Comparison of ENCODE assay signal across 8 mouse cellular contexts in the genomic region with DNA sequence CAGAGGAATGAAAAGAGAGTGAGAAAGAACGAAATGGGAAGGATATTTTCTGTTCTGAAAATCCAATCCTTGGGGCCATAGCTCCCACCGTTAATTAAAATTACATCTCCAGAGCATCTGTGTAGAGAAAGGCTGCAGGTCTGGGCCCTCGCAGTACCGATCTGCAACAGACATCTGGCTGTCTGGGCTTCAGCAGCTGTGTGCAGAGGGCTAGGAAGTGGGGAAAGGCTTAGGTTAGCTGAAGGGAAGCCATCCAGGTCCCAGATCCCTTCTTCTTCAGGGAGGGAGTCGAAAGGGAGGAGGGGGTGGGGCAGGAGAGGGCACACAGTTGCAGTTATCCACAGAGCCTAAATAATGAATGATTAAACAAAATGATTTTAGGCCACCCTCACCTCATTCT. TPM values are rescaled to one million over a fixed set of nuclear protein-coding genes. Genes with fewer than 3 reads are reported as not detected.
DNase-seq lines count a peak whose midpoint lies in the region; ATAC-seq and TF ChIP-seq lines count a peak whose summit lies in the region.

No protein-coding gene starts in this region.

- no peak overlapping the region for H3K27ac ChIP-seq in heart, embryonic 14.5 days (replicated peaks in 1 of 2; ENCODE audit: control insufficient read depth in 1 of 2, insufficient read depth in 1 of 2, low read depth in 2 of 2, low read length in 2 of 2)
- no peak overlapping the region for H3K27ac ChIP-seq in MEL (ENCODE audit: control insufficient read depth, low read depth, low read length)
- no peak overlapping the region for H3K27ac ChIP-seq in heart, embryonic 16.5 days (ENCODE audit: low read length)
- H3K27ac ChIP-seq in liver, postnatal 0 days (ENCODE audit: low read depth), result no peak overlapping the region

- intact Hi-C loops in heart, postnatal 10 days (cut with DNase I), result no loop called here

- no peaks in the 10 kb centered on the region for H3K9me3 ChIP-seq in heart, embryonic 14.5 days (ENCODE audit: control insufficient read depth, low read length)
- no peaks in the 10 kb centered on the region for H3K9me3 ChIP-seq in MEL (replicated peaks; ENCODE audit: insufficient read depth, low read length)
- no peaks in the 10 kb centered on the region for H3K9me3 ChIP-seq in heart, embryonic 16.5 days (replicated peaks; ENCODE audit: control insufficient read depth, low read length)
- no peaks in the 10 kb centered on the region for H3K9me3 ChIP-seq in liver, postnatal 0 days (ENCODE audit: low read length)

- TF ChIP-seq RAD21 in MEL (IDR thresholded peaks at IDR 0.05; ENCODE audit: low read depth, low read length), result no peak

- no peak for TF ChIP-seq POLR2A in MEL (IDR thresholded peaks at IDR 0.05; ENCODE audit: control insufficient read depth in 1 of 2, insufficient read depth in 1 of 2, low read depth in 1 of 2, low read length in 2 of 2, poor library complexity in 1 of 2)

- no peak for TF ChIP-seq EP300 in MEL (IDR thresholded peaks at IDR 0.05; ENCODE audit: low read depth in 1 of 2, low read length in 2 of 2)
- TF ChIP-seq EP300 in liver, postnatal 0 days (IDR thresholded peaks at IDR 0.05; ENCODE audit: low read depth), result no peak

- H3K4me3 ChIP-seq in heart, embryonic 14.5 days (ENCODE audit: control insufficient read depth in 1 of 2, insufficient read depth in 1 of 2, low read depth in 1 of 2, low read length in 2 of 2), result peak overlapping the region in 1 of 2 experiments; percentile 53; a peak in 3 of 4 replicates
- peak overlapping the region; percentile 31 to 63; a peak in 3 of 4 replicates for H3K4me3 ChIP-seq in MEL (ENCODE audit: control insufficient read depth in 1 of 2, insufficient read depth in 1 of 2, low read depth in 2 of 2, low read length in 2 of 2)
- peak overlapping the region; percentile 85 for H3K4me3 ChIP-seq in heart, embryonic 16.5 days (ENCODE audit: low read length)
- peak overlapping the region; percentile 66; the same call in 1 of the 2 replicates for H3K4me3 ChIP-seq in liver, postnatal 0 days (ENCODE audit: low read depth, low read length)

- TF ChIP-seq CTCF in MEL (IDR thresholded peaks at IDR 0.05 in 2 of 3, conservative IDR thresholded peaks at IDR 0.05 in 1 of 3; ENCODE audit: control insufficient read depth in 1 of 3, insufficient read depth in 1 of 3, low read depth in 2 of 3, low read length in 3 of 3, poor library complexity in 1 of 3, severe bottlenecking in 1 of 3), result no peak
- TF ChIP-seq CTCF in liver, postnatal 0 days (IDR thresholded peaks at IDR 0.05; ENCODE audit: low read depth), result no peak

- H3K36me3 ChIP-seq in heart, embryonic 14.5 days (ENCODE audit: control insufficient read depth, insufficient read depth, low read length), result no peaks in the 10 kb centered on the region
- peaks cover 0 to 7% of the 10 kb centered on the region in 2 experiments; a peak in 2 of 4 replicates for H3K36me3 ChIP-seq in MEL (ENCODE audit: control insufficient read depth in 1 of 2, insufficient read depth in 2 of 2, low read length in 2 of 2)
- no peaks in the 10 kb centered on the region for H3K36me3 ChIP-seq in heart, embryonic 16.5 days (ENCODE audit: control insufficient read depth, insufficient read depth)
- no peaks in the 10 kb centered on the region for H3K36me3 ChIP-seq in liver, postnatal 0 days (replicated peaks; ENCODE audit: insufficient read depth, low read length)

- WGBS in heart, embryonic 14.5 days, result 5% methylated on average over 5 of the region's 5 CpGs
- WGBS in heart, embryonic 16.5 days, result 15% methylated on average over 5 of the region's 5 CpGs
- 7% methylated on average over 5 of the region's 5 CpGs for WGBS in liver, postnatal 0 days (ENCODE audit: insufficient replicate concordance)

- H3K79me2 ChIP-seq in MEL (ENCODE audit: control insufficient read depth, insufficient read depth, low read length, poor library complexity), result no peaks in the 10 kb centered on the region; the same call in 1 of the 2 replicates

- peak overlapping the region; percentile 77 for H3K4me2 ChIP-seq in heart, embryonic 14.5 days (ENCODE audit: low read length)
- peak overlapping the region; percentile 99 for H3K4me2 ChIP-seq in heart, embryonic 16.5 days (ENCODE audit: low read depth, low read length)
- H3K4me2 ChIP-seq in liver, postnatal 0 days (ENCODE audit: low read depth, low read length), result peak overlapping the region; percentile 95

- ATAC-seq in heart, embryonic 14.5 days (ENCODE audit: insufficient number of reproducible peaks, insufficient read depth, low FRiP score, low read depth), result no peak
- ATAC-seq in heart, embryonic 16.5 days (replicated peaks; ENCODE audit: extremely low read depth, insufficient read depth, low FRiP score), result no peak
- no peak for ATAC-seq in liver, postnatal 0 days

- no peak overlapping the region for H3K9ac ChIP-seq in heart, embryonic 14.5 days (ENCODE audit: low read length)
- no peak overlapping the region for H3K9ac ChIP-seq in MEL (ENCODE audit: control insufficient read depth, low read depth, low read length, poor library complexity, severe bottlenecking)
- no peak overlapping the region for H3K9ac ChIP-seq in heart, embryonic 16.5 days (ENCODE audit: low read length)
- no peak overlapping the region for H3K9ac ChIP-seq in liver, postnatal 0 days (replicated peaks)

- peaks cover 3 to 4% of the 10 kb centered on the region in 2 experiments; a peak in 1 of 4 replicates for H3K4me1 ChIP-seq in heart, embryonic 14.5 days (ENCODE audit: control insufficient read depth in 2 of 2, insufficient read depth in 2 of 2, low read length in 2 of 2)
- peaks cover 0 to 7% of the 10 kb centered on the region in 2 experiments; a peak in 2 of 4 replicates for H3K4me1 ChIP-seq in MEL (ENCODE audit: control insufficient read depth in 1 of 2, insufficient read depth in 2 of 2, low read length in 2 of 2)
- H3K4me1 ChIP-seq in heart, embryonic 16.5 days (ENCODE audit: control insufficient read depth, insufficient read depth, low read length), result no peaks in the 10 kb centered on the region
- peaks cover 12% of the 10 kb centered on the region for H3K4me1 ChIP-seq in liver, postnatal 0 days (ENCODE audit: insufficient read depth)

- no peaks in the 10 kb centered on the region for H3K27me3 ChIP-seq in heart, embryonic 14.5 days (ENCODE audit: control insufficient read depth, insufficient read depth, low read length)
- H3K27me3 ChIP-seq in MEL (ENCODE audit: control insufficient read depth in 1 of 2, insufficient read depth in 2 of 2, low read length in 2 of 2), result peaks cover 3 to 6% of the 10 kb centered on the region in 2 experiments; a peak in 3 of 4 replicates
- no peaks in the 10 kb centered on the region for H3K27me3 ChIP-seq in heart, embryonic 16.5 days (ENCODE audit: control insufficient read depth, insufficient read depth, low read length)
- H3K27me3 ChIP-seq in liver, postnatal 0 days (ENCODE audit: insufficient read depth, low read length), result no peaks in the 10 kb centered on the region

- no peak for DNase-seq in heart, postnatal 10 days
- DNase-seq in MEL (ENCODE audit: low read depth, low spot score), result no peak
- no peak for DNase-seq in liver, postnatal 0 days
- no peak for DNase-seq in B cell, adult 2 months
- DNase-seq in gastrocnemius, postnatal 4 days (ENCODE audit: low spot score in 2 of 2), result no peak
- no peak for DNase-seq in kidney, adult 11 months

TF ChIP-seq in MEL, 35 proteins besides CTCF, POLR2A, EP300 and RAD21:
- no peak for TF ChIP-seq ZKSCAN1 (IDR thresholded peaks at IDR 0.05; ENCODE audit: low read depth, low read length)
- no peak for TF ChIP-seq NRF1 (IDR thresholded peaks at IDR 0.05; ENCODE audit: insufficient read depth, low read depth, low read length, poor library complexity, severe bottlenecking)
- TF ChIP-seq TAL1 (IDR thresholded peaks at IDR 0.05; ENCODE audit: low read length), result no peak
- no peak for TF ChIP-seq ZMIZ1 (IDR thresholded peaks at IDR 0.05; ENCODE audit: low read depth, low read length)
- no peak for TF ChIP-seq SIN3A (IDR thresholded peaks at IDR 0.05; ENCODE audit: low read length)
- TF ChIP-seq GABPA (IDR thresholded peaks at IDR 0.05; ENCODE audit: low read depth, low read length), result no peak
- TF ChIP-seq RCOR1 (IDR thresholded peaks at IDR 0.05; ENCODE audit: low read depth, low read length), result no peak
- no peak for TF ChIP-seq MYC (IDR thresholded peaks at IDR 0.05; ENCODE audit: low read depth, low read length)

RNA-seq across cellular contexts. Expression of gene Tmem169, which starts 0.4 kb away (rescaled TPM):
- polyA plus RNA-seq in heart, embryonic 14.5 days (2014; fragmentation: Nextera tagmentation; extraction: Ambion mirVana), result 0.28 and 0.32 TPM in 2 replicates
- total RNA-seq in heart, postnatal 10 days (2021), result under 1 TPM in 1 of 2 experiments, not detected in 1; 0.19 TPM
- not detected in 2 replicates for total RNA-seq in MEL (2012; rRNA removed)
- polyA plus RNA-seq in MEL (2012; ENCODE audit: insufficient read depth in 1 of 2, insufficient read length in 2 of 2, low read depth in 1 of 2, low replicate concordance in 2 of 2, missing spikeins in 1 of 2), result under 1 TPM in 1 of 2 experiments, not detected in 1; 0.06 TPM
- 2.0 and 3.4 TPM in 2 replicates for polyA plus RNA-seq in heart, embryonic 16.5 days (2015; fragmentation: Nextera tagmentation; extraction: Ambion mirVana)
- 0.22 and 0.29 TPM in 2 replicates for polyA plus RNA-seq in liver, postnatal 0 days (2015; fragmentation: Nextera tagmentation; extraction: Ambion mirVana)
- total RNA-seq in gastrocnemius, postnatal 4 days (2021), result under 1 TPM; 0.49 TPM

RNA-seq across cellular contexts. Expression of gene Pecr, which starts 0.4 kb away (rescaled TPM):
- polyA plus RNA-seq in heart, embryonic 14.5 days (2014; fragmentation: Nextera tagmentation; extraction: Ambion mirVana), result 19.1 and 23.8 TPM in 2 replicates
- 10 to 100 TPM; 12.6 to 13.0 TPM for total RNA-seq in heart, postnatal 10 days (2021)
- 10.4 and 10.7 TPM in 2 replicates for total RNA-seq in MEL (2012; rRNA removed)
- polyA plus RNA-seq in MEL (2012; ENCODE audit: insufficient read depth in 1 of 2, insufficient read length in 2 of 2, low read depth in 1 of 2, low replicate concordance in 2 of 2, missing spikeins in 1 of 2), result 10 to 100 TPM in 1 of 2 experiments, not detected in 1; 15.5 TPM
- 22.9 and 23.4 TPM in 2 replicates for polyA plus RNA-seq in heart, embryonic 16.5 days (2015; fragmentation: Nextera tagmentation; extraction: Ambion mirVana)
- polyA plus RNA-seq in liver, postnatal 0 days (2015; fragmentation: Nextera tagmentation; extraction: Ambion mirVana), result 132 and 143 TPM in 2 replicates
- 10 to 100 TPM; 16.9 to 17.8 TPM for total RNA-seq in gastrocnemius, postnatal 4 days (2021)

RNA-seq across cellular contexts. Expression of gene Xrcc5, which starts 22.7 kb away (rescaled TPM):
- polyA plus RNA-seq in heart, embryonic 14.5 days (2014; fragmentation: Nextera tagmentation; extraction: Ambion mirVana), result 17.0 and 18.6 TPM in 2 replicates
- 10 to 100 TPM; 13.4 to 14.0 TPM for total RNA-seq in heart, postnatal 10 days (2021)
- 47.2 and 50.6 TPM in 2 replicates for total RNA-seq in MEL (2012; rRNA removed)
- polyA plus RNA-seq in MEL (2012; ENCODE audit: insufficient read depth in 1 of 2, insufficient read length in 2 of 2, low read depth in 1 of 2, low replicate concordance in 2 of 2, missing spikeins in 1 of 2), result 10 to 100 TPM in 1 of 2 experiments, not detected in 1; 32.7 TPM
- polyA plus RNA-seq in heart, embryonic 16.5 days (2015; fragmentation: Nextera tagmentation; extraction: Ambion mirVana), result 19.6 and 23.4 TPM in 2 replicates
- polyA plus RNA-seq in liver, postnatal 0 days (2015; fragmentation: Nextera tagmentation; extraction: Ambion mirVana), result 10.3 and 10.8 TPM in 2 replicates
- total RNA-seq in gastrocnemius, postnatal 4 days (2021), result 10 to 100 TPM; 18.1 to 19.6 TPM
